Mouse (Mus musculus): ENCODE measurements around the gene Pld6.
A peak's percentile ranks its signal among the peaks of the same experiment; 100 is the strongest.

- TF ChIP-seq EP300 (IDR thresholded peaks at IDR 0.05), result no peak
- peak; percentile 99 for TF ChIP-seq CTCF (IDR thresholded peaks at IDR 0.05)
Measured at GRCm38 (mm10) chr11:59778181-59778873, 9.1 kb downstream of the Pld6 start.
